Mouse (Mus musculus) frontal cortex, adult 2 months (tissue): ENCODE measurements around the gene Tbx21. TPM values are rescaled to one million over a fixed set of nuclear protein-coding genes. Genes with fewer than 3 reads are reported as not detected.
A peak's percentile ranks its signal among the peaks of the same experiment; 100 is the strongest.

Experiments
- DNase-seq, 2 experiments: peaks; one replicate each; pipeline ENCODE4 v3.0.0; 2022; ENCODE audit warnings: low spot score in 1 of 2; ENCODE audit errors: extremely low spot score in 1 of 2
- polyA plus RNA-seq: library from polyadenylated mRNA; depleted of rRNA; stranded (reverse); fragments of >200 nt; gene quantifications from 2 replicates; pipeline ENCODE4 v1.2.3, GENCODE M21; 2012

Tbx21 gene
- polyA plus RNA-seq, 1 experiment, result 9.7 TPM

DNA sequence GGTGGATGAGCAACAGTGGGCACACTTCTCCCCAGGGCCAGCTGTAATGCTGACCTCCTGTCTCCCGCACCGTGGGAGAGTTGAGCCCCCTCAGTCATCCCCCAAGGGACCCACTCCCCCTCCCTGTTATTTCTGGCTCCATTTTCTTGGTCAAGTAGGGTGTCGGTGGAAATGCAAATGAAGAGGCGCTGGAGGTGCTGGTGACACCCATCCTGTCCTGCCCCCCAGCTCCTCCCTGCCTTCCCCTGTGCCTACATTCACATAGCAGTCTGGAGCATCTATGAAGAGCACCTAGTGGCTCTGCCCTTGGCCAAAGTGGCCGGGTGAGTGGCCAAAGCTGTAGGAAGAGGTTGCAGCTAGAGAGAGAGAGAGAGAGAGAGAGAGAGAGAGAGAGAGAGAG lies 18.1 kb upstream of the Tbx21 start:
- no peak for DNase-seq

DNA sequence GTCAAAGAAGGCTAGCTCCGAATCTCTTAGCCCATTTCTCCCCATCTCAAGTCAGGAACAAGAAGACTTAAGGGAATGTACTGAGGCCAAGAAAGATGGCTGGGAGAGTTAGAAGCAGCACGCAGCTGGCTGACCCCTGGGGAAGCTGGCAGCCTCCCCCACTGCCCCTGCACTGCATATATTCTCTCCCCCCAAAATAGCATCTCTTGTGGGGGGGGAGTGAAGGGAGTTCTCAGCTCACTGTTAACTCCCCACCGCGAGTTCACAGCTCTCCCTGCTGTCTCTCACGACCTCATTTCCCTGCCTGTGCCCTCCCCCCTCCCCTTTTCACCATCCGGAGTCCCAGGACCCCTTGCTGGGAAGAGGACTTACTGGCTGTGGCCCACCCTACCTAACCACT lies 17.1 kb upstream of the Tbx21 start:
- DNase-seq, result no peak

DNA sequence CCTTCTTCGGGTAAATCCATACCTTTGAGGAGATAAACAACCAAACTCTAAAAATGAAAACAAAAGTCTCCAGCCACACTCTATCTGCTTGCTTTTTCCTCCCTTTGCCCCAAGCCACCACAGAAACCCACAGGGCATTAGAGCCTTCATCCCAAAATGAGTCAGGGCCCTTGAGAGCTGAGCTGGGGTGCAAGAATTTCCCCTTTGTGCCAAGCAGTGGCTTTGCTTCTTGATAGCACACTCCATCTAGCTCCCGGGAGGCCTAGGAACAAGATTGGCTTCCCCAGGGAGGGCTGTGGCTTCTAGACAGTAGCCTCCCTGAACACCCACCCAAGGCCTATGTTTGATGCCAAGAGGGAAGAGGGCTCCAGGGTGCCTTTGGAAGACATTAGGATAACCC lies 16.6 kb upstream of the Tbx21 start:
- DNase-seq, result no peak

DNA sequence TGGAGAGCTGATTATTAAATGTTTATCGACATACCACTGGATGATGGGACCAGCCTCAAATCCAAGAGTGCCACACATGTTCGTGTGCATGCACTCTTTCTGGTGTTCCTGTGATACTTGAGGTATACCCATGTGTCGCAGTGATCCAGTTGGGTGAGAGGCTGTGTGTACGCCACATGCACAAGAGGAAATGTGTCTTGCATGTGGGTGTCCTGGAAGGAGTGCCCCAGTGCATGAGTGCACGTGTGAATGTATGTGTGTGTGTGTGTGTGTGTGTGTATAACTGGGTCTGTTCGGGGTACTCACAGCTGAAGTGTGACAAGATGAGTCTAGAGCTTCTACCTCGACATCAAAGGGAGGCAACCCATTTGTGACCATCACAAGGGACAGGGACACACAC lies 15.2 kb upstream of the Tbx21 start:
- no peak for DNase-seq

DNA sequence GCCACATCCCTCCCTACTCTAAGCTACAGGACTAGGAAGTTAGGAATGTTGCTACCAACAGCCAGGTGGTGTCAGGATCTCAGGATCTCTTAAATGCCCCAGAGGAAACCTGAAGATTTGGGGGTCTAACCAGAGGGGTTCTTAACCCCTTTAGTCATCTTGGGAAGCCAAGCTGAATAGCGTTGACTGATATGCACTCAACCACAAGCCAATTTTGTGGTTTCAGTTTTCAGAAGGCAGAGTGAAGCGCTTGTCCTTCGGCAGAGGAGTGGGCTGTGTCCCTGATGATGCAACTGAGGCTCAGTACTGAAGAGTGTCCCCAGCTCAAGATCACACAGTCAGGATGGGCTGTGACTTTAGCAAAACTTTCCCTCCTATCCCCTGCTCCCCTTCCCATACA lies 13.8 kb upstream of the Tbx21 start:
- no peak for DNase-seq

DNA sequence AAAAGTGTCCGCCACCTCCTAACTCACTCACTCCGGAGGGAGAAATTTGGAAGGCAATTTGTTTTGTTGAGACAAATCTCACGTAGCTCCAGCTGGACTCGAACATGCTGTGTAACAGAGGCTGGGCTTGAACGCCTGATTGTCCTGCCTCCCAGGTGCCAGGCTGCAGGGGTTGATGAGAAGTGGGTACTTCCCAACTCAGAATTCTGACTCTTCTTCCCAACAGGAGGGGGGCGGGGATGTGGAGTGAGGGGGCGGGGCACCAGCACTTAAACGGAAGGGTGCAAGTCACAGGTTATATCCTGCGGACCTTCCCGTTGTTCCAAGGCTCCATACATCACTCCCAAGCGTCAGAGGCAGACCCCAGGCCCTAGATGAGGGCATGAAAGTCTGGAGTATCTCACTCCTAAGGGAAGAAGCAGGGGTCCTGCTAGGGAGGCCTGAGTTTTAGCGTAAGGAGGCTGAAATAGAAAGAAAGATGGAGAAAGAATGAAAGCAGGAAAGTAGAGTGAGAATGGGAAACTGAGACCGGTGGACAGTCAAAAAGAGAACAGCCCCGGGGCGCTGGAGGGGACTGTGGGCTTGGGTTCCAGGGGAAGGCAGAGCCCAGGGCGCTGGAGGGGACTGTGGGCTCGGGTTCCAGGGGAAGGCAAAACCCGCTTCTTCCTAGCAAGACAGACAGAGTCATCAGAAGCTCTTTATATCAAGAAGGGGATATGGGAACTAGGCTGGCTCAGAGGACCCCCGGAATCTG lies 12.5 kb upstream of the Tbx21 start:
- no peak for DNase-seq

DNA sequence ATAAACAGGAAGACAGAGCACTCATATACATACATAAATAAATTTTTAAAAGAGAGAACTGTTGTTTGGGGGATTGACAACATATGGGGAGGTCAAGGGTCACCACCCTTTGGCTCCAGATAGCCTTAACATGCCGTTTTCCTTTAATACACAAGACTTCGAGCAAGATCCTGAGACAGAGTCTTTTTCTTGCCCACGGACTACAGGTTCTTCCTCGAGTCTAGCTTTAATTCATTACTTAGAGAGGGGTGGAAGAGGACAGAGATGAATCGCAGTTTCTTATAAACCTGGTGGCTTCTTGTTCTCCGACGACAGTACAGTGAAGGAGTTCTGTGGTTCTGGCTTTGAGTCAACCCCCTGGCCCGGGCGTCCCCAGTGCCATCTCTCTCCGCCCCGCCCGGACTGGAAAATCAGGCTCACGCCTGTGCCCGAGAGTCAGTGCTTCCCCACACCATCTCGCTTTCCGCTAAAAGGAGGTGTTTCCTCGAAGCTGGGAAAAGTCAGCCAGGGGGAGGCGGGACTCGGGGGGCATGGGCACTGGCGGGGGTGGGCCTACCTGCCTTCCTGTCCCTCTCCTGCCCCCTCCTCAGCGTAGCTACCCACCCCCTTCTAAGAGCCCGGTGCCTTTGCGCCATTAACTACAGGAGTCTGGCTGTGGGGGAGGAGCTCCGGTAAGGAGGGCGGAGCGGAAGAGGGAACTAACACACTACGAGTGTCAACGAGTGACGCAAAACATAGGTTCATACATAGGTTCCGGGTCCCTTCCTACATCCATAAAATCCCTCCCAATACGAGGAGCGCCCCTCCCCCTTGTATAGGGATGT lies 11.7 kb upstream of the Tbx21 start:
- DNase-seq, result no peak

DNA sequence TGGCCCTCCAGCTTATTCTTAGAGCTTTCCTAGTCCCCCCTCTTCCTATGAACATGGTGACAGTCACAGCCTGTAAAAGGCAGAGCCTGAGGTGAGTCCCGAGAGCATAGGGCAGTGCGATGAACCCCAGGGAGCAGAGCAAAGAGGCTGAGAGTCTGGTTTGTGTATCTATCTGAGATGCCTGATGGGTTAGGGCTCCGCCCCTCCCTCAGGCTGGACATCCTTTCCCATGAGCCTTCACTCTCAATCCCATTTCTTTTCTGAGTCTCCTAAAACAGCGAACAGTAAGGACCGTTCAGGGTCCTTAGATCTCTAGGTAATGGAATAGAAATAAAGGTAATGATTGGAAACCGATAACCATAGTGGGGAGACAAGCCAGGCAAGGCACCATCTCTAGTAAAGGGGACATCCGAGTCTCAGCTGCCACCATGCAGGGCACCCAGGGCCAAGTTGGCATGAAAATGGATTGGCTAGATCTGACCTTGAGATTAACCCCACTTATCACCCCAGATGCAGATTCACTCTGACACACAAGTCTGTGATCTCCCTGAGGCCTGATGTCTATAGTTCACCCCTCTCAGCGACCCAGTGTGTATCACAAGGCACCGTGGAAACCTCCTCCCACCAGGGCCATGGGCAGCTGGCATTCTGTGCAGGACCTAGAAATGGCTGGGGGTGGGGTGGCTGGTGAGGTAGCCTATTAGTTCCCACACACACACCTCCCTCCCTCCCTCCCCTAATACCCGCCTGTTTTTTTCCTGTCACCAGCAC lies 9.3 kb upstream of the Tbx21 start:
- DNase-seq, result no peak

DNA sequence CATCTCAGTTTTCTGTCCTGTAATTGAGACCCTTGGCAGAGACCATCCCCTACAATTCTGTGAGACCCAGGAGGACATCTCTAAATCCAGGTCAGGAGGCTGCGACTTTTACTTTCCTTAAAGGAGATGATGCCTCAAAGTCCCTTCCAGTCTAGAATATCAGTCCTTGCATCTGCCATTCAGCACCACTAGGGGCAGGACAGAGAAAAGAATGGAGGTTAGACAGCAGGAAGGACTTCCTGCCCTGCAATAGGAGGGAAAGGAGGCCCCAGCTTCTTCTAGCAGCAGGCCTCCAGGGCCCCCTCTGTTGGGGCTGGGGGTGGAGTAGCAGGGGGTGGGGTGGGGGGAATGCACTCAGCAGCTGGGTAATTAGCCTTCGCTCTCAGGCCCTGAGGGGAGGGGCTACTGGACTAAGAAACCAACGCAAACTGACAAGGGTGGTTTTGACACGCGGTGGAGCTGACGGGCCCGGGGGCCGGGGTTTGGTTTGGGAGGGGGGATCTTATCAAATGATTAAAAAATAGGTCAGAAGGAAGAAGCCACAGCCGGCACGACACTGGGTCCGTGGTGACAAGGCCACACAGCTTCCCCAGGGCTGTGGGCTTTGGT lies 8.3 kb upstream of the Tbx21 start:
- DNase-seq, result no peak

DNA sequence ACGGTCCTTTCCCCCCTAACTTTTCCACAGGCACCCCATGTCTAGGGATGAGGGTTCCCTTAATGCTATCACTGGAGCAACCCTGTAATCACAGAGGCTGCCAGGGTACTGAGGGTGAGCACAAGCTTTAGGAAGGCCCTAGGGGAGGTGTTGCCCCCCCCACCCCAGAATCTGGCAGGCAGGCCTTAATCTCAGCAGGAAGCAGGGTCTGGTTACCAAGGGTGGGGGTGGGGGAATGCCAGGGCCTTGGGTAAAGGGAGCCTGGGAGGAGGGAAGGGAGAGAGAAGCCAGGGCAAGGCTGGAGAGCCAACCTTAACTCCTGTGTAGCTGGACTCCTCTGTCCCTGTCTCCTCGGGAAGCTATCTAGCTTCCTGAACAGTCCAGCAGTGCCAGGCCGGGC lies 5.5 kb upstream of the Tbx21 start:
- DNase-seq, result no peak

DNA sequence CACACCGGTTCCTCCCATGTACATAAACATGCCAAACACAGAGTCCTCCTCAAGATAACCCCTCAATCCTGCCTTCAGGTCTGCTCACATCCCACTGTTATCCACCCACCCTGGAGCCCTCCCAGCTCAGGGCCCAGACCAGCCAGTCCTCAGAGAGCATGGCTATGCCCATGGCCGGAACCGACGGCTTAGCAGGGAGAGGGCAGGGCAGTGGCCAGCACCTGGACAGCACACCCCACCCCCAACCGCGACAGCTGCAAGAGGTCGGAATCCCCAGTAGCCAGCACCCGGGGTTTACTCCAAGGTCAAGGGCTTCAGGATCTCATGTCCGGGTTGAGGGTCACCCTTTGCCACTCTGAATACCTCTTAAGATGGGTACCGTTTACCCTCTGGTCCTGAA lies 5.1 kb upstream of the Tbx21 start:
- no peak for DNase-seq

DNA sequence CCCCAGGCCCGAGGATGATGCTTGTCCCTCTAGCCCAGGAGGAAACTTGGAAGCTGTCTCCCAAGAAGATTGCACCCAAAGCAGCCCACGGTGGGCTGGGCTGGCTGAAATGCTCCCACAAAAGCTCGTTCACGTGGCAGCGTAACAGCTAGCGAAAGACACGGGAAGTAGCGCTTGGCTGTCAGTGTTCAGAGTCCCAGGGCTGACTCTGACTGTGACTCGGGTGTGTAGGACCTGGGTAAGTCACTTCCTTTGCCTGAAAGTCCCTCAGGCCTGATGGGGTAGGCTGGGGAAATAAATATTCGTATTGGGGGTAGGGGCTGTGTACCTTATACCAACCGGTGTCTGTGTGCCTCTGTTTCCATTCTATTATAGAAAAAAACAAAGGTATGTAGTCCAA lies 666 bp upstream of the Tbx21 start:
- no peak for DNase-seq

DNA sequence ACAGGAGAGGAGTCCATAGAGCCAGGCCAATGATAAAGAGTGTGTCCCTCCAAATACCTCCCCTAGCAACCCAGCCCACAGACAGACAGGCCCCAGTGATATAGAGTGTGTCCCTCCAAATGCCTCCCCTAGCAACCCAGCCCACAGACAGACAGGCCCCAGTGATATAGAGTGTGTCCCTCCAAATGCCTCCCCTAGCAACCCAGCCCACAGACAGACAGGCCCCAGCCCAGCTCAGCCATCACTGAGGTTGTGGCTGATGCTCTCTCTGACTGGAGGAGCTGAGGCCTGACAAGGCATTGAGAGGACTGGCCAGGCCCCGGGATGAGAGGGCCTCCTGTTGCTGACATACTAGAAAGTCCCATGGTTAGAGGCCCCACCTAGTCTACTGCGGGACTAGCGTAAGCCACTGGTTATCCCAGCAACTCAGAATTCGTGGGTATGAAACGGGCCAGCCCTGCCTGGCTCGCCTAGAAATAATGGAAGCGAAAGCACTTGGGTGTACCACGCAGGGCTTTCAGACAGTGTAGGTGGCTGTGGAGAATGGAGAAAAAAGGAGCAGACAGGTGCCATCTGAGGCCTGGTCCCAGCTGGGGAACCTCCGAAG lies 2.5 kb downstream of the Tbx21 start:
- no peak for DNase-seq

DNA sequence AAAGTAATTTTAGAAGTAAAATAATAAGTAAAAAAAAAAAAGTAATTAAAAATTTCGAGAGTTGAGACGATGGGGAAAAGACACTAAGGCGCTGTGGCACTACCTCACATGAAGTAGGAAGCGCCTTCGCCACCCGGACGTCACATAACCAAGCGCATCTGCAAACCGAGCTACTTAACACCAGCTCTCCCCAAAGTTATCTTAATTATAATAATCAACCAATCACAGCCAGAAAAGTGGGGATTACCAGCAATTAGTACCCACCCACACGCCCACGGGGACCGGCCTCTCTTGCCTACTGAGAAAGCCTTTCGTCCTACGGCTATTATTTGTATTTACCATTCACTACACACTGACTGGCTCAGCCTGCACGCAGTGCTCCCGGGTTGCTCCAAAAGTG lies 6.2 kb downstream of the Tbx21 start:
- DNase-seq, result no peak

DNA sequence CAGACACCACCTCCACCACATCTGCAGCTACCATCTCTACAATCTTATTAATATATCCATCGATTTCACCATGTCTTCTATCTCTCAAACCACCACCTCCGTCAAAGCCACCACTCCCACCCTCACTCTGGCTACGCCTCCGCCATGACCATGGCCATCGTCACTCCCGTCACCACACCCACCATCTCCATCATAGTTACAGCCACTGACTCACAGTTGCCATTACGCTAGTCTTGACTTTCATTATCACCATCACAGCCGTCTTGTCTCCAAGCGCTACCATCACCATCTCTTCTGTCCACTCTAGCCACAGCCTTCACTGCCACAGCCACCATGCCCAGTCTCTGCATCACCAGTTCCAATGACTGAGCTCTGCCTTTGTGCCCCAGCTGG lies 11.0 kb downstream of the Tbx21 start:
- no peak for DNase-seq

DNA sequence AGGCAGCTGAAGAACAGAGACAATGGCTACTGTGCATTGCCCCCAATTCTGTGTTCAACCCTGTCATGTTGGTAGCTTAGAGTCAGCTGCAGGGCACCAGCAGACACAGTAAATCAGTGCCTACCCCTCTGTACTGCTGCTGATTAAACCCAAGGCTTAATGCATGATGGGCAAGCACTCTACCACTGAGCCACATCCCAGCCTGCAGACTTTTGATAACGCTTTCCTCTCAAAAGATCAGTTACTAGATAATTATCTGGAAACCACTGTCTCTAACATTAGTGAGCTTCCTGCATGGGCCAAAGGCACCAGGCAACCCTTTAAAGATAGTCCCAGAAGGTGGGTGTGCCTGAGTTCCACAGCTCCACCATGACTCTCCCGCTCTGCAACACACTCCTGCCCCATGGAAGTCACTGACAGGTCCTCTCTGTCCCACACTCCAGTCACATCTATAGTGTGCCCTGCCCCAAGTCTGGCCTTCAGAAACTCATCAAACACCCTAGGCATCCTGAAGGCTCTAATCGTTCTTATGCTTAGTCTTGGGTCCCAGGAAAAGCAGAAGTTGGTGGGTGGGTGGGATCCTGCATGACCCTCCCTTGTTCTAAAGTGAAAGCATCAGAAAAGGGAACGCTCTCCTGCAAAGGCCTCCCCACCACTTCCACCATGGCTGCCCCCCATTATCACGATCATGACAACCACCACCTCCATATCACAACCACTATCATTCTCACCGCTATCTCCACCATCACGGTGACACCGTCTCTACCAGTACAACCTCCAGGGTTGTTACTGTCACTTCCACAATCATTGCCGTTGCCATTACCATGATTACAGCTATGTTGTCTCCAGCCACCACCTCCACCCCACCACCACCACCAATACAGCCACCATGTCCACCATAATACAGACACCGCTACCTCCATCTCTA lies 11.7 kb downstream of the Tbx21 start:
- no peak for DNase-seq

DNA sequence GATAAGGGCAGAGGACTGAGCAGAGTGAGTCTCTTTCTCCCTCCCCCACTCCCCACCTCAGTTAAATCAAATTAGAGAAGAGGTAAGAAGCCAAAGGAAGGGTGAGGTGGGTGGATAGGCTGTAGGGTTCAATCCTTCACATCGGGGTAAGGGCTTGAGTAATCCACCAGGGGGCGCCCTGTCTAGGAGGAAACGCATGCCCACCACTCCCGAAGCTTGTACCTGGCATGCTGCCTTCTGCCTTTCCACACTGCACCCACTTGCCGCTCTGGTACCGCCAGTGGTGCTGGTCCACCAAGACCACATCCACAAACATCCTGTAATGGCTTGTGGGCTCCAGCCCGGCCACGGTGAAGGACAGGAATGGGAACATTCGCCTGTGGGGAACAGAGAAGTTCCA lies 13.4 kb downstream of the Tbx21 start:
- DNase-seq, result peak in 1 of 2 experiments; percentile 44

DNA sequence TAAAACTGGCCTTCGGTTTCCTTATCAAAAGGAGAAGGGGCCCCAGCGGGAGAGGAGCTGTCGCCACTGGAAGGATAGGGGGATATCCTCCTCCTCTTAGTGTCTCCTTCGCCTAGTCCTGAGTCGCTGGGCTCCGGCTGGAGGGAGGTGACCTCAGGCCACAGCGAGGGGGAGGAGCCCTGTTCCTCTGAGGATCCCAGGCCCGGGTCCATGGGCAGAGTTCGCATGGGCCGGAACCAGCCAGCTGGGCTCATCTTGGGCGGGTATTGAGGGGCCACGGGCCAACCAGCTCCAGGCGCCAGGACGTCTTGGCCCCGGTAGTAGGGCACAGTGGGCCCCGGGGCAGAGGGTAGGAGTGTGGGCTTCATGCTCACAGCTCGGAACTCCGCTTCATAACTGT lies 16.3 kb downstream of the Tbx21 start:
- no peak for DNase-seq

DNA sequence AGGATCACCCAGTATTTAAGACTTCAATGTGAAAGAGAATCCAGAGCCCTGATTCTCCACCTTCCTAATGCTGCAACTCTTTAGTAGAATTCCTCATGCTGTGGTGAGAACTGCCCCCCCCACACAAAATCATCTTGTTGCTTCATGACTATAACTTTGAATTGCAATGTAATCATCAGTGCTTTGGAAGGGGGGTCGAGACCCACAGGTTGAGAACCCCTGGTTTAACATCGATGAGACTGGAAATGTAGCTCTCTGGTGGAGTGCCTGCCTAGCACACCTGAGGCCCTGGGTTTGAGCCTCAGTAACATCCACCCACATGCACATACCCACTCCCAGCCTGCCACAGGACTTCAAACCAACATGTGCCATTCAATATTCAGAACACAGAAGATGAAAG lies 20.5 kb downstream of the Tbx21 start:
- no peak for DNase-seq

DNA sequence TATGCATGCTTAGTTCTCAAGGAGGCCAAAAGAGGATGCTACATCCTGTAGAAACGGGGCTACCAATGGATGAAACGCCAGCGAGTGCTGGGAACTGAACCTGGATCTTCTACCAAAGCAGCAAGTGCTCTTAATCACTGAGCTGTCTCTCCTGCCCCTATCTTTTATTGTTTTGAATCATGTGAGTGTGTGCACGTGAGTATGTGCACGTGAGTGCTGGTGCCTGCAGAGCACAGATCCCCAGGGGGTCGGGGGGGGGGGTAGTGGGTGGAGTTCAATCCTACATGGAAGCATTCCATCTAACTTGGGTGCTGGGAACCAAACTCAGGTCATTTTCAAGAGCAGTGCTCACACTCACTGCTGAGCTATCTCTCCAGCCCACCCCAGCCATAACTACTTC lies 28.8 kb downstream of the Tbx21 start:
- DNase-seq, result no peak
